Mouse (Mus musculus): ENCODE measurements around the gene Ptpn12.

DNA sequence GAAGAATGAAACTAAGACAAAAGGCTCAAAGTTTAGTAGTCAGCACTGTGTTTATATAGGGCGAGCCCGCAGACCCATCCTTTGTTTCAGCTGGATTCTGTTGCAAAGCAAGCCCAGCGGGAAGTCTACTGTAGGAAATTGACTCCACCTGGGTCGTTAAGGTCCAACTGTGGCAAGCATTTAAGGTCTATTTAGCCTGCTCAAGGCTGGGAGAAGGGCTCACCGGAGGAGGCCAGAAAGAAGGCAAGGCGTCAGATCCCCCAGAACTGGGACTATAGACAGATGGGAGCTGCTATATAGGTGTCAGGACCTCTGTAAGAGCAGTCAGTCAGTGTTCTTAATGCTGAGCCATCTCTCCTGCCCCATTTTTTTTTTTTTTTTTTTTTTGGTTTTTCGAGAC is 81.7 kb downstream of the Ptpn12 start:
- TF ChIP-seq CTCF (IDR thresholded peaks at IDR 0.05; ENCODE audit: low read depth, low read length): no peak
- TF ChIP-seq POLR2AphosphoS5 (IDR thresholded peaks at IDR 0.05; ENCODE audit: insufficient replicate concordance, low read depth, low read length): no peak
- no peak for TF ChIP-seq GATA1 (IDR thresholded peaks at IDR 0.05; ENCODE audit: borderline replicate concordance, low read length)
- no peak for TF ChIP-seq TAL1 (conservative IDR thresholded peaks at IDR 0.05; ENCODE audit: low read depth, low read length)
